Mouse (Mus musculus) midbrain, embryonic 15.5 days (tissue): ENCODE data around the gene Sh2d7. TPM values are rescaled to one million over a fixed set of nuclear protein-coding genes. Genes with fewer than 3 reads are reported as not detected.
"Not testable (repeated sequence)": the region's sequence is repeated elsewhere in the genome, so short reads cannot be mapped to it uniquely, and the experiment has no call there.

Experiments used
- ATAC-seq: fragments of 200-750 bp; cut with Nextera tagmentation; replicated peaks from 2 replicates; pipeline ENCODE4 v1.8.0; 2017; ENCODE audit warnings: moderate TSS enrichment
- H3K27ac ChIP-seq: fragments of 300-500 bp; sonication (generic); 2 replicates; pipeline ENCODE4 v1.5.1; 2015; ENCODE audit warnings: mild to moderate bottlenecking, inconsistent platforms
- H3K27me3 ChIP-seq: fragments of 300-500 bp; sonication (generic); replicated peaks from 2 replicates; pipeline ENCODE4 v1.6.1; 2015; ENCODE audit warnings: inconsistent platforms
- H3K36me3 ChIP-seq: fragments of 300-500 bp; sonication (generic); replicated peaks from 2 replicates; pipeline ENCODE4 v1.6.1; 2015; ENCODE audit warnings: inconsistent platforms
- H3K4me1 ChIP-seq: fragments of 300-500 bp; sonication (generic); 2 replicates; pipeline ENCODE4 v1.6.1; 2015; ENCODE audit warnings: inconsistent platforms
- H3K4me2 ChIP-seq: fragments of 300-500 bp; sonication (generic); 2 replicates; pipeline ENCODE4 v1.6.1; 2015; ENCODE audit warnings: inconsistent platforms, mild to moderate bottlenecking, moderate library complexity
- H3K4me3 ChIP-seq: fragments of 300-500 bp; sonication (generic); 2 replicates; pipeline ENCODE4 v1.5.1; 2015; ENCODE audit warnings: mild to moderate bottlenecking, inconsistent platforms
- H3K9ac ChIP-seq: fragments of 300-500 bp; sonication (generic); 2 replicates; pipeline ENCODE4 v1.6.1; 2015; ENCODE audit warnings: mild to moderate bottlenecking, inconsistent platforms
- H3K9me3 ChIP-seq: fragments of 300-500 bp; sonication (generic); 2 replicates; pipeline ENCODE4 v1.6.1; 2016; ENCODE audit warnings: inconsistent platforms
- WGBS: fragments of 180-500 bp; shearing (Covaris S2); methylation state at CpG from one replicate; pipeline ENCODE4 v1.1.7; 2015; ENCODE audit warnings: mixed read lengths; 5-methylcytosine and 5-hydroxymethylcytosine counted together
- polyA plus RNA-seq: library from polyadenylated mRNA; unstranded; fragments of >200 nt; fragmentation: Nextera tagmentation; extraction: Ambion mirVana; gene quantifications from 2 replicates; pipeline ENCODE4 v1.2.1, GENCODE M21; 2015

The Sh2d7 gene
- polyA plus RNA-seq, 1 experiment from 2014 or later: not detected

DNA sequence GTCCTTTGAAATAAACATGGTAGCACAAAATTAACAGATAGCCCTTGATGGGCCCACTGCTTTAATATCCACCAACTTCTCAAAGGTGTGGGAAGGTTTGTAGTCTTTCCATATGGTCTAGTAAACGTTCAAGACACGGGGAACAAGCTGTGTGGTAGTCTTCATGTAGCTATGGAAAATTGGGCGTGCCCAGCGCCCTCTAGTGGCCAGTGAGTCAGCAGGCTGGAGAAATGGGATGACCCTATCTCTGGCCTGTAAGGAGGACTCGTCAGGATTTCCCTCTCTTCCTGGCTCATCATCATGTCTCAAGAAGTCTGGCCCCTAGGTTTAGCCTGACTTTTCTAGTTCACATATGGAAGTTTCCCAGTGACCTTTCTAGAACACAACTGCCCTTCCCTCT lies 8.8 kb downstream of the Sh2d7 start:
- Histone ChIP-seq H3K27me3 (no peaks in the 10 kb centered on the region), H3K9me3 (no peaks in the 10 kb centered on the region), H3K4me1 (no peaks in the 10 kb centered on the region), H3K4me3 (no peak overlapping the region), H3K36me3 (no peaks in the 10 kb centered on the region), H3K27ac (no peak overlapping the region), H3K9ac (no peak overlapping the region), H3K4me2 (no peak overlapping the region)
- 18% methylated on average over 5 of the region's 5 CpGs for WGBS
- ATAC-seq: no peak

DNA sequence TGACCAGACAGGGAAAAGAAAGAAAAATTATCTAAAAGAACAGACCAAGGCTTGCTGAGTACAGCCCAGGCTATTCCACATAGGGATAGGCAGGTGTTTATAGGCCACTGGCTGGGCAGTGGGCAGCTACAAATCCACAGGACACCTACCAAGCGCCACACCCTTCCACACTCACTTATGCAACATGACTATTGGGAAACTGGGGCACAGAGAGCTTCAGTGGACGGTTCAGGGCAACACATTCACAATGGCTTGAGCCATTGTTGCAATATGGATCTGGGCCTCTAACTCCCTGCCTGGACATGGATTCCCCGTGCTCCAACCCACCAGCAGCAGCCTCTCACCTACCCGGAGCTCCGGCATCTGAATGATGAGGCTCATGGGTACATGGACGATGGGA lies 10.6 kb downstream of the Sh2d7 start:
- ATAC-seq: no peak
- Histone ChIP-seq H3K4me3 (no peak overlapping the region), H3K27ac (no peak overlapping the region), H3K36me3 (no peaks in the 10 kb centered on the region), H3K27me3 (no peaks in the 10 kb centered on the region), H3K9ac (no peak overlapping the region), H3K4me2 (no peak overlapping the region), H3K4me1 (no peaks in the 10 kb centered on the region), H3K9me3 (no peaks in the 10 kb centered on the region)
- WGBS: 87% methylated on average over 6 of the region's 6 CpGs

DNA sequence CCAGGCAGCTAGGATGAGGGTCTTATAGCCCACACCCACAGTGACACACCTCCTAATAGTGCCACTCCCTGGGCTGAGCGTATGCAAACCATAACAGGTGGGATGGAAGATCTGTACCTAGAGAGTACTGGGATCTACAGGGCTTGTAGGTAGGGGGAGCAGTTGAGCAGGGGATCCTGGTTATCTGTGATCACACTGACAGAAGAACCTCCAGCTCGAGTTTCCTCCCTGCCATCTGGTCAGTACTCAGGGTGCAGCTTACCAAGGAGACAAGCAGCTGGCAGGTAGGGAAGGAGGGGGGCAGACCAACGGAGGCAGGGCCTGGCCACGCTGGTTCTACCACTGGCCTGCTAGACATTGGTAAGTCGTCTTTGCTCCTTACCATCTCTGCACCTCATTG lies 13.6 kb downstream of the Sh2d7 start:
- no peaks in the 10 kb centered on the region for H3K9me3 ChIP-seq
- WGBS: 32% methylated on average over 5 of the region's 5 CpGs
- no peaks in the 10 kb centered on the region for H3K4me1 ChIP-seq
- no peak overlapping the region for H3K4me3 ChIP-seq
- no peaks in the 10 kb centered on the region for H3K27me3 ChIP-seq
- no peak overlapping the region for H3K4me2 ChIP-seq
- H3K27ac ChIP-seq: no peak overlapping the region
- no peak for ATAC-seq
- no peak overlapping the region for H3K9ac ChIP-seq
- no peaks in the 10 kb centered on the region for H3K36me3 ChIP-seq

DNA sequence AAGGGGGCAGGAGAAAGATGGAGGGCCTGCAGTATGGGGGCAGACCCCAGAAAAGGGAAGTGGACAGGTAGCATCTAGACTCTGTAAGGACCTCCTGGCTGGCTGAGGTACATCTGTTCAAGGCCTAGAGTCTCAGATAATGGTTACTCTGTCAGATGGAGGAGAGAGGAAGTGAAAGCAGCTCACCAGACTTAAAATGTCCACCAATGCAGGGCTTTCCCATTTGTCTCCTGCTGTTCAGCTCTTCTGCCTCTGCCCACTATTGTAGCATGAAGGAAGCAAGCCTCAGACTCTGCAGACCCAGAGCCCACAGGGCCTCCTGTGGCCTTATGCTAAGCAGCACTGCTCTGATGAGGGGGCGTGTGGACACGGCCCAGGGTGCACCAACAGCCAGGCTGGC lies 16.3 kb downstream of the Sh2d7 start:
- Histone ChIP-seq H3K9ac (no peak overlapping the region), H3K9me3 (no peaks in the 10 kb centered on the region), H3K4me2 (no peak overlapping the region), H3K36me3 (no peaks in the 10 kb centered on the region), H3K4me1 (0 out of 2 replicates have a peak, but pooled peaks cover 5% of the 10 kb centered on the region), H3K4me3 (no peak overlapping the region), H3K27ac (no peak overlapping the region), H3K27me3 (no peaks in the 10 kb centered on the region)
- ATAC-seq: no peak
- WGBS: 73% methylated on average over 2 of the region's 2 CpGs

DNA sequence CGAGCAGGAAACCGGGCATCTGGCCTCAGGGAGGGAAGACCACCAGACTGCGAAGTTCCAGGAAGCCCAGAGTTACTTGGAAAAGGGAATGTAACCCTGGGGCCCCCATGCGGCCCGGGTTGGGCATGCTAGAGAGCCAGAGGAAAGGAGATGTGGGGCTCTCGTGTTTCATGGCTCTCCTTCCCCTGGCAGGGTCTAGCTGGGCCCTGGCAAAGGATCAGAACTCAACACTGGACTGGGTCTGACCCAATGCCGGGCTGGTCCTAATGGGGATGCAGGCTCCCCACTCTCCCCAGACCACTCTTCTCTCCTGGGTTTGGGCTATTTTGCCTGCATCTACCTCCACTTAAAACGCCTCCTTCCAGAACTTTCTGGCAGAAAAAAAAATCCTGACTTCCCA lies 19.9 kb downstream of the Sh2d7 start:
- H3K9ac ChIP-seq: no peak overlapping the region
- WGBS: 76% methylated on average over 8 of the region's 8 CpGs
- H3K27ac ChIP-seq: no peak overlapping the region
- H3K27me3 ChIP-seq: no peaks in the 10 kb centered on the region
- H3K4me3 ChIP-seq: no peak overlapping the region
- H3K9me3 ChIP-seq: no peaks in the 10 kb centered on the region
- no peak overlapping the region for H3K4me2 ChIP-seq
- peaks cover 8% of the 10 kb centered on the region; the same call in 1 of the 2 replicates for H3K4me1 ChIP-seq
- ATAC-seq: no peak
- no peaks in the 10 kb centered on the region for H3K36me3 ChIP-seq

DNA sequence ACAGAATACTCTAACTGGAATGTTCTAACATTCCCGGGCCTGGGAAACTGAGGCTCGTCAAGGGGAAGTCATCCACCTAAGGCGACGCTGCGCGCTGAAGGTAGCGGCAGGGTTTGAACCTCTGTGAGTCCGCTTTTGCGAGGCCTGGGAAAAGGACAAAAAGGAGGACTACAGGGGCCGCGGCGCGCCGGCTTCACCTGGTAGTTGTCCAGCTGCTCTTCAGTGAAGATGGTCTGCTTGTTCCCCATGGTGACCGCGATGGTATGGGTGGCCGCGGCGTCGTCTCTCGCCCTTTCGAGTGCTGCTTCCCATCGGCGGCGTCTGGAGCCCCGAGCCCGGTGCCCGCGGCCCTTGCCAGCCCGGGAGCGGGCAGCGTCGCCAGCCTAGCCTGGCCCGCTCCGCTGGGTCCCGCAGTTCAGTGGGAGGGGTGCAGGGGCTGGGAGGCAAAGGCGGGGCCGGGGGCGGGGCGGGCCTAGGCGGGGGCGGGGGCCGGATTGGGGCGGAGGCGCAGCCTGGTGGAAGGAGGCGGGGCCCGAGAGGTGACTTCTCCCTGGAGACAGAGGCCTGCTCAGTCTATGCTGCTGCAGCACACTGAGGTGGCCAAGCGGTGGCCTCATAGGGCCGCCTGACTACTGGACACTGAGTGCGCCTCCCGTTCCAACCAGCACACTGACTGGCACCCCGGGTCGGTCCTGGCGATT lies 21.1 kb downstream of the Sh2d7 start, which contains the start of gene Cib2:
TSS of gene Cib2 (minus strand) at position 448 of the 701 bp plus-strand sequence.
- H3K27ac ChIP-seq: 0 out of 2 replicates have a peak within 1 kb of the TSS, but pooled peaks have one; percentile 34
- peak within 1 kb of the TSS; percentile 59 for H3K9ac ChIP-seq
- no peaks in the 10 kb centered on the region for H3K9me3 ChIP-seq
- ATAC-seq: peak; percentile 96
- peak within 1 kb of the TSS; percentile 77 for H3K4me2 ChIP-seq
- H3K27me3 ChIP-seq: no peaks in the 10 kb centered on the region
- WGBS: 1% methylated on average over 51 of the region's 54 CpGs
- peaks cover 8% of the 10 kb centered on the region; the same call in 1 of the 2 replicates for H3K4me1 ChIP-seq
- H3K36me3 ChIP-seq: no peaks in the 10 kb centered on the region
- peak within 1 kb of the TSS; percentile 54 for H3K4me3 ChIP-seq

DNA sequence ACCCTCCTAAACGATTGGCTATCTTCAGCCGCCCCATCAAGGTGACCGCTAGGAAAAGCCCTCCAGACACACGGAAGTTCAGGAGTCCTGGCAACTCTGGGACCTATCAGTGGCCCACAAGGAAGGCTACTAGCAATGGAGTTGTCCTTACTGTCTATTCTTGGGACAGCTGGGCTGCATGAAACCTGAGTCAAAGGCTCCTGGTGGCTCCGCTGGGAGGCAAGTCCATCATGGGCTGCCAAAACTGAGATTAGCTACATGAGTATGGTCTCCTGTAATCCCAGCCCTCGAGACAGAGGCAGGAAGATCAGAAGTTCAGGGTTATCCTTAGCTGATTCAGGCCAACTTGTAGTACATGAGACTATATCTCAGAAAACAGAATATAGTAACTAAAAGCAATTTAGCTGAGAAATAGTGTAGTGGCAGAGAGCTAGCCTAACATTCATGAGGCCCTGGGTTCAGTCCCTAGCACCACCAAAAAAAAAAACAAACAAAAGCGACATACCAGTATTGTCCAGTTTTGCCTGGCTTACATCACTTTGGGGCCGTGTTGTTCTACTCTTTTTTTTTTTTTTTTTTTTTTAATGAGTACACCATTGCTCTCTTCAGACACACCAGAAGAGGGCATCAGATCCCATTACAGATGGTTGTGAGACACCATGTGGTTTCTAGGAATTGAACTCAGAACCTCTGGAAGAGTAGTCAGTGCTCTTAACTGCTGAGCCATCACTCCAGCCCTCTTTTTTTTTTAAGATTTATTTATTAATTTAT lies 22.2 kb downstream of the Sh2d7 start:
- Histone ChIP-seq H3K9ac (no peak overlapping the region), H3K36me3 (no peaks in the 10 kb centered on the region), H3K27me3 (no peaks in the 10 kb centered on the region), H3K27ac (no peak overlapping the region), H3K4me2 (0 out of 2 replicates have a peak overlapping the region, but pooled peaks have one; percentile 77), H3K4me3 (no peak overlapping the region), H3K9me3 (no peaks in the 10 kb centered on the region), H3K4me1 (peaks cover 8% of the 10 kb centered on the region; the same call in 1 of the 2 replicates)
- ATAC-seq: no peak
- 89% methylated on average over 8 of the region's 8 CpGs for WGBS

DNA sequence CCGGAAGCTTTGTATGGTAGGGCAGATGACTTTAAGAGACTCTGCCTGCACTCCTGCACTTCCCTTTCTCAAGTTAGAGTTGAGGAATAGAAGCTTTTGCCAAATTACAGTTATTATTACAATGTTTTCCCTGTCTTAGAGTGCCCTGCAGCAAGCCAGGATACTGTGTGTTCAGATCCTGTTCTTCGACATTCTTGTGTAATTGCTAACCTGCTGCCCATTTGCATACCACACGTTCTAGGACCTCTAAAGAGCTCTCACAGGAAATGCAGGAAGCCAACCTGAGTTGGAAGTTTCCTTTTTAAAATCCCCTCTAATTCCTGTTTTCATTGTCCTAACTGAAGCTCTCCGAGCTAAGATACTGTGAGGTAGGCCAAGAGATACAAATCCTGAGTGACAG lies 28.2 kb downstream of the Sh2d7 start:
- WGBS: 71% methylated on average over 4 of the region's 4 CpGs
- no peak for ATAC-seq

DNA sequence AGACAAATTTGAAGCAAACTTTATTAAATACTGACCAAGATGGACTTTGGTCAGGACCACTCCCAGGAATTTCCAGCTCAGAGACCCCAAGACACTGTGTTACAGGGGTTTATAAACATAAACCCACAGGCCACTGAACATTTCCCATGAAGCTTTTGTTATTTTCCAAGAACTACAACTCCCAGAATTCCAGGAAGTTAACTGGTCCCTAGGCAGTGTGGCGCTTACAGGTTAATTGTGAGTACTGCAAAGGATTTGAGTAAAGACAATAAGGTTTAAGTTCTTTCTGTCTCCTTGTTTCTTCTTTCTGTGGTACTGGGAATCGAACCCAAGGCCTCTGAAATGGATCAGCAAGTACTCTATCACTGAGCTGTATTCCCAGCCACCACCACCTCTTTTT lies 29.9 kb downstream of the Sh2d7 start:
- H3K9me3 ChIP-seq: no peaks in the 10 kb centered on the region
- no peaks in the 10 kb centered on the region for H3K27me3 ChIP-seq
- 31% methylated on average over 2 of the region's 2 CpGs for WGBS
- no peaks in the 10 kb centered on the region for H3K4me1 ChIP-seq
- H3K4me3 ChIP-seq: no peak overlapping the region
- H3K36me3 ChIP-seq: no peaks in the 10 kb centered on the region
- ATAC-seq: no peak
- no peak overlapping the region for H3K9ac ChIP-seq
- no peak overlapping the region for H3K4me2 ChIP-seq
- H3K27ac ChIP-seq: no peak overlapping the region

More for the DNA sequence above, 28.2 kb downstream of the Sh2d7 start:
- Histone ChIP-seq H3K27me3 (no peaks in the 10 kb centered on the region), H3K9me3 (no peaks in the 10 kb centered on the region), H3K36me3 (no peaks in the 10 kb centered on the region), H3K4me1 (no peaks in the 10 kb centered on the region), H3K4me2 (no peak overlapping the region), H3K27ac (no peak overlapping the region), H3K4me3 (no peak overlapping the region), H3K9ac (no peak overlapping the region)

DNA sequence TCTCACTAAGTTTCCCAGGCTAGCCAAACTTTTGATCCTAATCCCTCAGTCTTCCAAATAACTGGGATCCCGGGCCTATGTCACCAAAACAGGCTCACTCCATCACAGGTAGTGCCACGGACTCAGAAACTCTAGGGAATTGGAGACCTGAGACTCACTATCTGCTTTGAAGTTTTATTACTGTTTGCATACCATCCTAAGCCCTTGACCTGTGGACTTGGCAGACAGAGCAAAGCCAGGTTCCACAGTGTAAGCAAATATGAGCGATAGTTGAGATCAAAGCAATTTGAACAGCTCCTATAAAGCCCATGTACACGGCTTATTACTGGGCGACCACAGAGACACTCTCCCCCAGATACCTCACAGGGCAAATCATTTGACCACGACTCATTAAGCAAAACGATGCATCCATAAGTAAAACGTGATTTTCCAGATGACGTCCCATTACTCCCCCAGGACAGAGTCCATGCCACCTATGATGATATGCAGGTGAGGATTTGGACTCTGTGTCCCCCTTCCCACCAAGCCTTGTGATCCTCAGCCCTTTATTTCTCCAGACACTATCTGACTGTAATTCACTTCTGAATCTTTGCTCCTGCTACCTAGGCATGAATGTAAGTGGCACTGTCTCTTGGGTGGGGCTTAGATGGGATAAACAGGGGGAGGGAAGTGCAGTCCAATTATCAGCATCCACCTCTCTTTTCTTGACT lies 32.5 kb downstream of the Sh2d7 start:
- Histone ChIP-seq H3K27me3 (no peaks in the 10 kb centered on the region), H3K9ac (no peak overlapping the region), H3K4me2 (no peak overlapping the region), H3K4me1 (no peaks in the 10 kb centered on the region), H3K27ac (no peak overlapping the region), H3K9me3 (no peaks in the 10 kb centered on the region), H3K4me3 (no peak overlapping the region), H3K36me3 (no peaks in the 10 kb centered on the region)
- no peak for ATAC-seq
- WGBS: 84% methylated on average over 9 of the region's 9 CpGs

DNA sequence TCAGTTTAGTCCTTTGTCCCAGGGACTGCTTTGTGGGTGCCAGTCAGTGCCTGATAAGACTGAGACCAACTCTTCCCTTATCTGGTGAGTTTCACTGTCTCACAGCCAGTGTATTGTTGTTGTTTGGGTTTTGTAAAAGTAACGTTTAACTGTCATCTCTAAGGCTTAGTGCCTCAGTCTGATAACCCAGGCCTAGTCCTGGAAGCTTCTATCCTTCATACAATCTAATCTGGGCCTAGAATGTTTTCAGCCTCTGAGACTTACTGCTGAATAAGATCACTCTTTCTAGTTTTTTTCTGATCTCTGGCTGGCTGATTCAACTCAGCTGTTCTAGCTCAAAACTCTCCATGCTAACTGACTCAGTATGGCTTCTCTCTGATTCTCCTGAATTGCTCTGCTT lies 44.9 kb downstream of the Sh2d7 start:
- ATAC-seq: no peak
- WGBS: 60% methylated on average over 1 of the region's 1 CpGs

DNA sequence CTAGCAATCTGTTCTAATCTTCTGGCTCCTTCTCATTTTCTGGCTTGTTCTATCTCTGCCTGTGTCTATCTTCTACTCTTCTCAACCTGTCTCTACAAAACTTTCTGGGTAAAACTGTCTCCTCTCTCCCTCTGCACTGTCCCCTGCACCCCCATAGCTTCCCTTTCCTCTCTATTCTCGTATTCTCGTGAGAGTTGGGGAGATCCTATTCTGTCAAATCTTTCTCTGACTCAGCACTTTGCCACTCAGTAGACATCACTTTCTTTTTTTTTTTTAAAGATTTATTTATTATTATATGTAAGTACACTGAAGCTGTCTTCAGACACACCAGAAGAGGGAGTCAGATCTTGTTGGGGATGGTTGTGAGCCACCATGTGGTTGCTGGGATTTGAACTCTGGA lies 45.3 kb downstream of the Sh2d7 start:
- not testable (repeated sequence) for H3K36me3 ChIP-seq, H3K27me3 ChIP-seq, ATAC-seq, H3K4me2 ChIP-seq, H3K27ac ChIP-seq, H3K4me3 ChIP-seq, H3K9me3 ChIP-seq, H3K9ac ChIP-seq
- 86% methylated on average over 2 of the region's 2 CpGs for WGBS
- H3K4me1 ChIP-seq: peaks cover 19% of the 10 kb centered on the region

More for the DNA sequence above, 44.9 kb downstream of the Sh2d7 start:
- Histone ChIP-seq H3K9me3 (no peaks in the 10 kb centered on the region), H3K4me3 (no peak overlapping the region), H3K27me3 (no peaks in the 10 kb centered on the region), H3K36me3 (no peaks in the 10 kb centered on the region), H3K9ac (no peak overlapping the region), H3K4me1 (peaks cover 19% of the 10 kb centered on the region), H3K27ac (no peak overlapping the region), H3K4me2 (no peak overlapping the region)
